Mouse (Mus musculus) kidney, postnatal 10 days (tissue): Measurements from ENCODE around the gene Wdr91.

Source experiments
- DNase-seq: peaks from one replicate; pipeline ENCODE4 v3.0.0; 2021; ENCODE audit warnings: mixed read lengths

Wdr91 gene

DNA sequence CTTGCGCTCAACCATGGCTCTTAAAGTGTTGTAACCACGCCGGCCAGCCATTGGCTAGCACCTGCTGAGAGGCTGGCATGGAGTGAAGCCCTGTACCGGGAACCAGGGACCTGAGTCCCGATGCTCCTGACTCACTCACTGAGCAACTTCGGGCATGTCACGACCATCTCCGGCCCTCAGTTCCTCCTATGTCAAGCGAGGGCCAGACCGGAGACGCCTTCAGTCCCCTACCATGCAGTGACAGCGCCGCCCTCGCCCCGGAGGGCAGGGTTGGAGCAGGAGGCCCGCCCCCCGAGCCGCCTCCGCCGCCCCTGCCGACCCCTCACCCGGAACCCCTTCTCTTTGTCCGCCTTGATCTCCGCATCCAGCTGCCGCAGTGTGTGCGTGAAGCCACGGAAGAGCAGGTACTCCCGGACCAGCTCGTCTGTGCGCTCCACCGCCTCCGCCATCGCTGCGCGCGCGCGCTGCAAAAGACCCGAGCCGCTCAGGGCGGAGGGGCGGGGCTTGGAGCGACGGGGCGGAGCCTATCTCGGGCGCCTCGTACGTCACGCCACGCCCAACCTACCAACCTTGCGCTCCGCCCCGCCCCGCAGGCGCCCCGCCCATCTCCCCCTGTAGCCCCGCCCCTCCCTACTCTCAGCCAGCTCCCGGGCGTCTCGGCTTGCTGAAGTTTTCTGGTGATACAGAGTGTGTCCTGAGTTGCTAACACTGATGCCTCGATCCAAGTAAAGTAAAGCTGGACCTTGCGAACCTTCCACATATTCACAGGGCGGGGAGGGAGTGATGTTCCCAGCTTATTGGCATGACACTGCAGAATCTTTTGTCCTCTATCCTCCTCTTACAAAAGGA lies at the start of gene Wdr91:
Gene Wdr91 (minus strand): TSS at position 506 of the 849 bp plus-strand sequence.
- peak; percentile 99 for DNase-seq

DNA sequence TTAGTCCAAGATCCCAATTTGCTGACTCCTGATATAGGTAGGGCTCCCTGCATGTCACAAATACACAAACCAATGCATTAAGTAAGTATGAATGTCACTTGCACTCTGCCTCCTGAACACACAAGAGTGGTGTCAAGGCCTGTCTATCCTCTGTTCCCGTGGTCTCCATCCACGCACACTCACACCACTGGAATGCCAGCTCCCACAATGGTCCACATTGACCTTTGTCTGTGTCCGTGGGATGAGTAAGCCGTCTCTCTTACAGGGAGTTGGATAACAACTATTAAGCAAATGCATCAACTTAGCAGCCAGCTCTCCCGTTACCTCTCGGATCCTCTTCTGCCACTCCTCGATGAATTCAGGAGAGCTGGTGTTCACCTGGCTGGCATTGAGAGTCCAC lies 48.5 kb upstream of the Wdr91 start:
- DNase-seq: no peak

DNA sequence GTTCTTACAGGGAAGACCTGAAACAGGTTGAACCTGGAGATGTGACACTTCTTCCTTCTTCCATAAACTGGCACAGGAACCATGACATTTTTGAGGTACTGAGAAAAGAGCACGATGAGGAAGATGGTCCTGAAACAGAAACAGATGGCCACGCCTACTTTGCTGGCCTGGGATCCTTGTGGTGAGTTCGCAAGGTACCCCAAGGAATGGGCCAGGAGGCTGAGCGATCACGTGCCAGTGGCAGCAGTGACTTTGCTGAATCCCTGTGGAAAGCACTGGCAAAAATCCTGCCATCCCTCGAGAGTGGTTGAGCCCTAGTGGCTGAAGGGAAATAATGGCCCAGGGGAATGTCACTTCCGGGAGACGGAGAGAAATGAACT lies 45.2 kb upstream of the Wdr91 start:
- DNase-seq: no peak

DNA sequence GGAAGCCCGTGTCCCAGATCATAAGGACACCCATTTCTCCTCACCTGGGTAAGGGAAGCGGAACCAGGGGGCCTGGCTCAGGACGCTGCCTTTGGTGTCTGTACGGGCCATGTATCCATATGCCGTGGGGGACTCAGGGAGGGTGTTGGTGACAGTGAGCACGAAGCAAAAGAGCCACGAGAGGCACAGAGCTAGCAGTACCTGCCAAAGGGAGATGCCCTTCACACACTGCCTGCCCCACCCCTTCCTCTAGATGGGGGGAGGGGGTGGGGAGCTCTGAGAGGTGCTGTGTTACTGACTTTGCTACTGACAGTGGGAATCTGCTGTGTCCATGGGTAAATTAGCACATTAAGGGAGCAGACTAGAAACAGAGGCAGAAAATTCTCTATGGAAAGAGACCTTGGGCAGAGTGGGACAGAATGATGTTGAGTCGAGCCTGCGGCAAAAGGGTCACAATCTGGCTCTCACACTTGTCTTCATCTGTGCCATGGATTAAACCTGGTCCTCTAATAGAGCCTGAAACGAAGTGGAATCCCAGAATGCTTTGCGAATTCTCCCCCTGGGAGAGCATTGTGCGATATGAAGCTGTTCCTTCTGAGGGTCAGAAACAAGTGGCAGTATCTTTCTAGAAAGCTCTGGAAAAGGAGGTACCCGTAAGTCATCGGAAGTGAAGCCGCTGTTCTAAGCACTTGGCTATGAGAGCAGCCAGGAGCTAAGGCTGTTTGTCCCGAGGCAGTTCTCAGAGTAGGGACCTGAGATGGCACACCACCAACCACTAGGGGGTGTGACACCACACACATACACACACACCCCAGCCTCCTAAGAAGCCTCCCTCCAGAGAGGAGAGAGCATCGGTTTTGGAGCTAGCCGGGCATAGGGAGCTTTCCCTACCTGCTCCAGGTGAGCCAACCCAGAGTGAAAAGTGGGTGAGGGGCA lies 44.5 kb upstream of the Wdr91 start:
- DNase-seq: peak; percentile 27

DNA sequence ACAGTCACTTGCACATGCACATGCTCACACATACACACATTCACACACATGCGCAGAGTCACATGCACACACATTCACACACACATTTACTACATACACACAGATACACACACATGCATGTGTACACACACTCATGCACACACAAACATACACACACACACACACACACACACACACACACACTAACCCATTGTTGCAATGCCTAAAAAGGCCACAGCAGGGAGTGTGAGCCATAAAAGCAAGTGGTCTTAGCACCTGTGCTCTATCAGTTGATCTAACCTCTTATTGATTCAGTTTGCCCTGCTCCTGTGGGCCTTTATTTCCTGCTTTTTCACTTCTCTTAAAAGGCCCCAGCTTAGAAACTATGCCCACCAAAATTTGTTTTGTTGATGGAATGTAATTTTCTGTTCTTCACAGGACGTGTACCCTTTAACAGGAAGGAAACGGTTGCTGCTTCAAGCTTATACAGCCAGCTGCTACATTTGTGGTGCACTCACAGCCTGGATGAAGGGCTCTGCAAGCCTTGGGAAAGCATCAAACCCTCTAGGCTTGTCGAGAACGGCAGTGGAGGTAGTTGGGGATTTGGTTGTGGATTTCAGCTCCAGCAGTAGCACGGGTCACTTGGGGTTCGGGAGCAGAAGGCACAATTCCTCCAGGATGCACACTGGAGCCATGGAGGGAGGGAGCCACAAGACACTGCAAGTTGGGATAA lies 41.4 kb upstream of the Wdr91 start:
- no peak for DNase-seq

DNA sequence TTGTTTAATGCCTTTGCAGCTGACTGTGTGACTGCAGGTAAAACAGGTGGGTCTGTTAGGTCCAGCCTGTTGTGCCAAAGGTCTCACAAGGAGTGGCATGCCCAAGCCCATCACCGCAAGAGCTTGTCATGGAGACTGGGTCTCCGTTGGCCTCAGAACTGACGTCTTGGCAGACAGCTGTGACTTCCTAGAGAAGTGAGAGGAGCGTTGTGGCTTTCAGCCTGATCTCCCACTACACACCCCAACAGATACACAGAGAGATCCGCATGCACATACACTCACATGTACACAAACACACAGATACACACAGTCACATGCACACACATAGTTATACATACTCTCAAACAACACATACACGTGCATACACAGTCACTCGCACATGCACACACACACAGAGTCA lies 40.8 kb upstream of the Wdr91 start:
- no peak for DNase-seq

DNA sequence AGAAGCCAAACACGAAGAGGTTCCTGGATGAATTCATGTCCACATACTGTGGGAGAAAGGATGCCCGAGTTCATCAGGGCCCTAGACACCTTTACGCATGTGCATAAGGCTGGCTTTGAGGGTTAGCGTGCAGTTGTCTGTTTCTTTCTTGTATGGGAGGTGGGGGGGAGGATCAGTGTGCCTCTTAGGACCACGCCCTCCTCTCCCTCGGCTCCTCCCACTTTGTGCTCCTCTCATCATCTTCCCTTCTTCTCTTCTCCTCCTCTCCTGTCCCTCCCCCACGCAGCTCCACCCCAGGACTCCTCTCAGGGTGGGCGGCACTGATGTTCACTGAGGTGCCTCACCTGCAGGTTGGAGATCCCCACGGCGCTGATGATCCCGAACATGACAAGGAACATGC lies 37.8 kb upstream of the Wdr91 start:
- DNase-seq: no peak

DNA sequence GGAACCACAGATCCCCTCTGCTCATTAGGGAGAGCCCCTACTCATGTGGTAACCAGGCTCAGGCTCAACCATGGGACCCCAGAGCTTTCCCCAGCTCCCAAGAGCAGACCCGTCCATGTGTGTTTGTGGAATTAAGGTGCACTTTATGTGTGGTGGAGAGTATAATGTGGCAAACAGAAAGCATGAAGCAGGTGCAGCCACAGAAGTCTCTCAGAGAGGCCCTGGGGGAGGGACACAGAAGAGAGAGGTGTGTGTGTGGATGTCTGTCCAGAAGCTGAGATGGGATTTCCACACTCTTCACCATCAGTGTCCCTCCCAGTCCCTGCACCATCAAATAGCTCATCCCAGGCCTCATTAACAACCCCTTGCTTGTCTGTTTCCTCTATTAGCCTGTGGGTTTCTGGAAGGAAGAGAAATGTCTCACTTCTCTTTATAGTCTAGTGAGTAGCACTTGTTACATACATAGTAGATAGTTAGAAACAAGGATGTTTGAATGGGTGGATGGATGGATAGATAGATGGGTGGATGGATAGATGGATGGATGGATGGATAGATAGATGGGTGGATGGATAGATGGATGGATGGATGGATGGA lies 35.9 kb upstream of the Wdr91 start:
- no peak for DNase-seq

DNA sequence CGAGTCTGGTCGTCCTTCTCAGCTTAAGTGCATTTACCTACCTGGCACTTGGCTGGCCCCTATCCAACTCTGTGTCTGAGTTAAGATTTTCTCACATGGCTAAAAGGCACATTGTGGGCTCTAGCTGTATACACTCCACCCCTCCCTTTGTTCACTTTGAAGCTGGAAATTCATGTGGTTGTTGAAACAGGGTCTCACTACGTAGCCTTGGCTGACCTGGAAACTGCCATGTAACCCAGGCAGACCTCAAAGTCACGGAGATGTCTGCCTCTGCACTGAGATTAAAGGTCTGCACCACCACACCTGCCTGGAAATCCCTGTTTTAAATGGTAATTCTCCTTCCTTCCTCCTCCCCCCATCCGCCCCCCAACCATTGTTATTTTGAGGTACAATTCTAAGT lies 32.8 kb upstream of the Wdr91 start:
- no peak for DNase-seq

DNA sequence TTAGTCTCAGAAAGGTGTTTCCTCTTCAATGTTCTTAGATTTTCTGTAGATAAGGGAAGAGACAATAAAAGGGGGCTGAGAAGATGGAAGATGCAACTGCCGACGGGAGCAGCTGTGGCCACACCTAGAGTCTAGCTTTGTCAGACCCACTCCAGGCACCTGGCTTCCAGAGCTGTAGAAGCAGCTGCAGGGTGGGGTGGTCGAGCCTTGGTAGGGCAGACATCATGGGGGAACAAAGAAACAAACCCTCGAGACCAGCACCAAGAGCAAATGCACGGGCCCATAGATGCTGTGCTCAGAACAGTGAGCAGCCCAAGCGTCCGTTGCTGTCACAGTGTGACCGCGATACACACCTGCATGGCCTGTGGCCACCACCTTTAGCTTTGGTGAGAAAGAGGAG lies 31.8 kb upstream of the Wdr91 start:
- DNase-seq: no peak

DNA sequence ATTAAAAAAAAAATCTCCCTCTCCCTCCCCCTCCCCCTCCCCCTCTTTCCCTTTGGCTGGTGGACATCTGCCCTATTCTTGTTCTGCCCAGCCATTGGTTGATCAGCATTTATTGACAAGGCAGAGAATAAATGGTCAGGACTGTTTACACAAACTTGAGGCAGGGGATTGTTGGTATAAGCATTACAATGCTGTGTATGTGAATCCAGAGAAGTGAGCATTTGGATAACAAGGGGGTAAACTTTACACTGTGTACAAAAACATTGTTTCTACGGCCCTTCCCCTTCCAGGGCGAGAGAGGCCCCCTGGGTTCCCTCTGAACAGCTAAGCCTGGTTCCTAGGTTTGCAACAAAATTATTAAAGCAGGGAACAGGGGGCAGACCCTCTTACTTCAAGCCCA lies 30.8 kb upstream of the Wdr91 start:
- no peak for DNase-seq

DNA sequence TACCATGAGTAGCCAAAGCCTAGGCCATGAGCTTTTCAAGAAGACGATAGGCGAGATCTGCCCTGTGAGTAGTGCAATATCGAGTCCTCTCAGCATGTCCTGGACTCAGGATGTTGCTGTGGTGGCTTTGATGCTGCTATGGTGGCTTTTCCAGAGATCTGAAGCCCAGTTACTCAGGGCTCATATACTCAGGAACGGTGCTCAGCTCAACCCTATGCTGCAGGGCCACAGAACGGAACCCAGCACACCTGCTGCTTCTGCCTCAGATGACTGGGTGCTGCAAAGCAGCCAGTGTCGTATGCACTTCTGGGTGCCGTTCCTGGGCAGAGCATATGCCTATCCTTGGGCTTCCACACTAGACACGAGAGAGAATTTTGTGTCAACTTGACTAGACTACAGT lies 28.8 kb upstream of the Wdr91 start:
- DNase-seq: no peak

DNA sequence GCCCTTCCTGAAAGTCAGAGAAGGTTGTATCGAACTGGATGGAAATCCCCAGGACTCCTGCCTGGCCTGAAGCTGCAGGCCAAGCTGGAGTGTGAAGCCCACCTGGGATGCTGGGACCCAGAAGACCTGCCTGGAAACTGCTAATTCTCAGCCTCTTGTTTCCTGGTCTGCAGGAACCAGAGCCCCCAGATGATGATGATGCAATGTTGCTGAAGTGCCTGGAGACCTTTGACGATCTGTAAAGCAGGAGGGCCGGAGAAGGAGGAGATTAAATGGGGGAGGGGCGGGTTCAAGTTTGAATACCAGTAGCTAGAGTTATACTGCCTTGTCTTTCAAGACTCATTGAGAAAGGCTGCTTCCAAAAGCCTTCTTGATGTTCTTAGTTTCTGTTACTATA lies 28.3 kb upstream of the Wdr91 start:
- no peak for DNase-seq

DNA sequence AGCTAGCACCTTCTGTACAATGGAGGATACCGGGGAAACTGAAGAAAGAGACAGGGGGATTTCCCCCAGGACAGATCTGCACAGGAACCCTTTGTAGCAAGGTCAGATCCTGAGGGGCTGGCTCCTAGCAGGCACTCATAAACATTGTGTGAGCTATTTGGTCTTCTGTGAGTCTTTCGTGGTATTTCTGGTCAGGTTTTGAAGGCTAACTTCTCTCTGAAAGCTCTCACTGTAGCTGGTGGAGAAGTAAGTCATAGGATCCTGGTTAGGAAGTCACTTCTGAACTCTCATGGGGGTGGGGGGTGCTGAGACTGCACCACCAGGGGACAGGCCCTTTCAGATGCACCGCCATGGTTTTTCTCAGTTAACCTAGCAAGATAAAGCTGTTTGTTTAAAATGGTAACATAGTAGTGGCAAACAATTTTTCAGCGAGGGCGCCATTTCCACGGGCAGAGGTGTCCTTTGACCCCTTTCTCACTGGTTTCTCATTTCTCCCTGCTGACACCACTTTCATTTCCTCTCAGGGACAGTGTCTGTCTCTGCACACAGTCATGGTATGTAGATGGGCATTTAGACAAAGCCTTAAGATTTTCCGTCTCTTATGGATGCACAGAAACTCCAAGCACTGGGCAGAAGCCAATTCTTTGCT lies 27.7 kb upstream of the Wdr91 start:
- DNase-seq: no peak

DNA sequence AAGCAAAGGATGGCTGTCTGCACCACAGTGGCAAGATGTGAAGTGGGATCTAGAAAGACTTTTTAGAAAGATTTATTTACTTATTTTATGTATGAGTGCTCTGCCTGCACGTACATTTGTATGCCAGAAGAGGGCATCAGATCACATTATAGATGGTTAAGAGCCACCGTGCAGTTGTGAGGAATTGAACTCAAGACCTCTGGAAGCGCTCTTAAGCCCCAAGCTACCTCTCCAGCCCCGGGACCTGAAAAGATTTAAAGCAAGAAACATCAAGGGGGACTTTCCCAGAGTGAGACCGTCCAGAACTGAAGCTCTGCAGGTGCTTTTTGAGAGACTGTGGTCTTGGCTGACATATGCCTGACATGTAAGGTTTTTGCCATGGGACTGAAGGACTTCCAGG lies 26.1 kb upstream of the Wdr91 start:
- no peak for DNase-seq

DNA sequence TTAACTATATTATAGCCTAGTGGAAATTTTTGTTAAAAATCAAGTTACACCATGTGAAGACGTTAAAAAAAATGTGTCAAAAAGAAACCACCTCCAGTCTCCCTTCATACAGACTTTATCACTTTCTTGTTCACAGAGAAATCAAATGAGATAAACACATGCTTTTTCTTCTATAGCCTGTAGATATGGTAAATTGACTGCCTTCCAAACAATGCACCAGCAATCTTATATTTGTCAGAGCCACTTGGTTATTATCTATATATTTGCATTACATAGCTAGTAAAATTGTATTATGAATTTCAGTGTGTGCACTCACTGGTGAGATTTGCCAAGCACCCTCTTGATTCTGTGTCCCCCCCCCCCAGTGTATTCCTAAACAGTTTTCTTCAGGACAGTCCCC lies 22.0 kb upstream of the Wdr91 start:
- no peak for DNase-seq

DNA sequence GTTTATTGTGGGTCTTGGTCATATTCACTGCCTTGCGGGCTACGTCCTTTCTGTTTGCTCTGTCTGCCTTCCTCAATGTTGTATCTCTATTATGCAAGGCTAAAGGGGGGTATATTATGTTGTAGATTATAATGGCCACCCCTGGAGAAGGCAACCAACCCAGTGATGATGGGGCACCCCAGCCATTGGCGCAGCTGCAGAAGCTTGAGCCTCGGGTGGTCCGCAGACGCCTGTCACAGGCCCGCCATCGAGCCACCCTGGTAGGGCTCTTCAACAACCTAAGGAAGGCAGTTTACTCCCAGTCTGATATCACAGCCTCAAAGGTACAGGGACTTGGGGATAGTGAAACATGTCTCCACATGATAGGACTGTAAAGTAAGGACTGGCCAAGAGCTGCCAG lies 16.9 kb upstream of the Wdr91 start:
- no peak for DNase-seq

DNA sequence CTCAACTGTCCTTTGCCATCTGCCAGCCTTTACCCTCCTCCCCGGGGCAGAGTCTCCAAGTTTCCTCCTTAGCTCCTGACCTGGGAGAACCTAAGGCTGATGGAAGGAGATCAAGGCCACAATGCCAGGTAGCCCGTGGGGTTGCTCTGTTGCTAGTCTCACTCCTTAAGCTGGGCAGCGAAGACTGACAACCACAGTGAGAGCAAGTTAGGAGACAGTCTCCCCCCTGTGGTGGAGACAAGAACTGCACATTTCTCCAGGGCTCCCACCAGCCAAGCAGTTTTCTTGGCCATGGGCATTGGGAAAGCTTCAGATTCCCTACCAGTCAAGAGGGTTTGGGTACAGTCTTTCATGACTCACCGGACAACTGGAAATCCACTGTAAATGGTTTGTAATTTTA lies 16.5 kb upstream of the Wdr91 start:
- DNase-seq: peak; percentile 85

DNA sequence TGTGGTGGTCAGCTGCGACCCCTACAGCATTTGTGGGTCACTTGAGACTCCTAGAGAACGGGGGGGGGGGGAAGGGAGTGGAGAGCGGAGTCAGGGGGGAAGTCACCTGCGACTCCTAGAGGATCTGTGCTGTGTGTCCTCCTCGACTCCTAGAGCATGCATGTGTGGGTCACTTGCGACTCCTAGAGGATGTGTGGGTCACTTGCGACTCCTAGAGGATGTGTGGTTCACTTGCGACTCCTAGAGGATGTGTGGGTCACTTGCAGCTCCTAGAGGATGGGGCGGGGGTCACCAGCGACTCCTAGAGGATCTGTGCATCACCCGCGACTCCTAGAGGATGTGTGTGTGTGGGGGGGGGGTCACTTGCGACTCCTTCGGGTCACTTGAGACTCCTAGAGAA lies 11.3 kb upstream of the Wdr91 start:
- peak; percentile 71 for DNase-seq

DNA sequence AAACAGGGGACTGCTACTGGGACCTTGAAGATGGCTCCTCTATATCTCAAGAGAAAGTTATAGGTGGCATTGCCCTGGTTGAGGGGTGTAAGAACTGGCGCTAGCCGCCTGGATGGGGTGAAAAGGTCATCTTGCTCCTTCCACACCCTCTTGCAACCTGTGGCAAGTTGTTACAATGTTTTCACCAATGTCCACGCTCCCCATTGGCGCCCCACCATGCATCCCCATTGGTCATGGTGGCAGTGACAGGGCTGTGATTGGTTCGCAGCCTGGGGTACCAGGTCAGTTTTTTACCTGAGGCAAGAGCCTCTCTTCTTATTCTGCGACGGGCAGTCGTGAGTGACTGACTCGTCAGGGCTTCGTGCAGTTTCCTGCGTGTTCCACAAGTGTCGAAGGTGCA lies 10.0 kb upstream of the Wdr91 start:
- DNase-seq: no peak

DNA sequence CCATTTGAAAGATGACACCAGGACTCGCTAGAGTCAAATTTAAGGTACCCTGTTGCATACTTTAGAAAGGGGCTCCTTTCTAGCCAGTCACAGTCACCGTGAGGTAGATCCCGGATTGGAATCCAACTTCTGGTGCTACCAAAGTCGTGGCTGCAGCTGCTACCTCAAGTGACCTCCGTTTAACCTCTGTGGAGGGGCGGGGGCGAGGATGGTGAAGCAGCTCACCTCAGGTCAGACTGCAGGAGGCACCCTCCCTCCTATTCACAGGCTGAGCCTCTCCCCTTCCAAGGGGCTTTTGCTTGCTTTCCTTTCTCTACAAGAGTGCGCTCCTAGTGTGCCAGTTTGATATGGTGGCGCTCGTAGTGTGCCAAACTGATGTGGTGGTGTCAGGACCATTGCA lies 9.3 kb upstream of the Wdr91 start, which contains the start of gene Stra8:
Gene Stra8 (plus strand): TSS at position 208 of the 400 bp plus-strand sequence.
- DNase-seq: no peak

DNA sequence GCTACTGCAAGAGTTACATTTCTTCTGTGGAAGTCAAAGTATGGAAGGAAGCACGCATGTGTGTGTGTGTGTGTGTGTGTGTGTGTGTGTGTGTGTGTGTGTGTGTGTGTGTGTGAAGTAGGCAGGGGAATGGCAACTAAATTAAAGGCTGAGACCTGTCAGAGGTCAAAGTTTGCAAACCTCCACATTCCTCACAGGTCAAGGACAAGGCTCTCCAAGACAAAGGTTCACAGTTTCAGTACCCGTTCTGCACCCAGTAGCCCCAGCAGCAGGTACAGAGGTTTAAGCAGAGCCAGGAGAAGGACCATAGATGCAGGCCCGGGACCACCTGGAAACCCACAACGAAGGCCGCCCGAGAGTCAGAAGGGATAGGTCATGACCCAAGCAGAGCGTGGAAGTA lies 8.5 kb upstream of the Wdr91 start:
- no peak for DNase-seq
